Mouse (Mus musculus) megakaryocyte, adult 5-6 weeks (primary cell): ENCODE results near the gene Mgmt. TPM values are rescaled to one million over a fixed set of nuclear protein-coding genes. Genes with fewer than 3 reads are reported as not detected.
A peak's percentile ranks its signal among the peaks of the same experiment; 100 is the strongest.

ENCODE experiments used
- ATAC-seq: 2 replicates; pipeline ENCODE4 v1.8.0; 2016; ENCODE audit warnings: mild to moderate bottlenecking, inconsistent platforms; ENCODE audit not compliant: poor library complexity, severe bottlenecking
- total RNA-seq, 2 experiments: library from RNA; stranded (forward) in 1 of 2; stranded (reverse) in 1 of 2; fragments of 153-499, 151-499 nt in 1 of 2; fragments of 221-1000, 200-1000 nt in 1 of 2; gene quantifications; 2 replicates each; pipeline versions ENCODE4 v1.2.3 to v1.2.4; 2015 to 2017

Gene Mgmt
- total RNA-seq, 2 experiments from 2014 or later: 0.58 to 0.66 TPM

DNA sequence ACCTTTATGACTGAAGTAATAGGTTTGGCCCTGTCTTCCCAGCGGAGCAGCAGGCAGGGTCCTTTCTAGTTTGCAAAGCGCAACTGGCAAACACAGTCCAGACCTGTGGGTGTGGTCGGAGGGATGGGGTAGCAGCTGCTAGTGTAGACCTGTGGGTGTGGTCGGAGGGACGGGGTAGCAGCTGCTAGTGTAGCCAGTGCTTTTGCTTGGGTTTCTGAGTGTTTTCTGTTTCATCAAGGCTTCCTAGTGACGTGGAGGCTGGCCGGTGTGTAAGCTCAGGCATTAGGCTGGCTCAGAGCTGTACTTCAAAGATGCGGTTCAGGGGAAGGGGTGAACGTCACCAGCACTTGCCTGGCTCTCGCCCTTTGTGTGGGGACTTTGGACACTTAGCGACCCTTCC, 106.3 kb downstream of the Mgmt start:
- ATAC-seq: no peak

DNA sequence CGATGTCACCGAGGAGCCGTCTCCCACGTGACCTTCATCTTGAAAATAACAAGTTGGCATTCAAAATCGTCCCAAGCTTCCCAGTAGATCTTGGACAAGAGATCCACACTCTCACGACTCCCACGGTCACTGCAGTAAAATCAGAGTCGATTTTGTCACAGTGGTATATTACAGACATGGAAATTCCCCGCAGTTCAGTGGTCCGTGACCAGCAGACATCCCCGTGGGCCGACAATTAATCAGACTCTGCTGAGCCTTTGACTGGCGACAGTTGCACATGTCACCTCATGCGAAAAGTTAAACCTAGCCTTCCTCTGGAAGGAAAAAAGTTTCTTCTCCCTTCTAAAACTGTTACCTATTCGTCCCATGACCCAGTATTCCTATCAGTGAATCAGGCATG, 106.8 kb downstream of the Mgmt start:
- no peak for ATAC-seq

DNA sequence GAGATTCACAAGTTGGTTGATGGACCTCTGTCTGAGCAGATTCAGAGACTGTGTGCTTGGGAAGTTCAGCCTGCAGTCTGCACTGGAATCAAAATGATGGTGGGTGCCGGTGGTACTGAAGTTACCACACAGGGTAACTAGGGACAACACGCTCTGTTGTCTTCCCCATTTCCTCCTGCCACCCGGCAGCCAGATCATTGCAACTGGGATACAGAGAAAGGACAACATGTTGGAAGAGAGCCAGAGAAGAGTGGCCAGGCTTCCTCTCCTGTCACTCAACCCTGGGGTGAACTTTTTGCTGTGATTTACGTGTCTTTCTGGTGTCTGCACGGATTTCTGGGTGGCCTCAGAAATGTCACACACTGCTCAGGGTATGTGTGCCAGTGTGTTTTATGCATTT, 107.4 kb downstream of the Mgmt start:
- ATAC-seq: no peak

DNA sequence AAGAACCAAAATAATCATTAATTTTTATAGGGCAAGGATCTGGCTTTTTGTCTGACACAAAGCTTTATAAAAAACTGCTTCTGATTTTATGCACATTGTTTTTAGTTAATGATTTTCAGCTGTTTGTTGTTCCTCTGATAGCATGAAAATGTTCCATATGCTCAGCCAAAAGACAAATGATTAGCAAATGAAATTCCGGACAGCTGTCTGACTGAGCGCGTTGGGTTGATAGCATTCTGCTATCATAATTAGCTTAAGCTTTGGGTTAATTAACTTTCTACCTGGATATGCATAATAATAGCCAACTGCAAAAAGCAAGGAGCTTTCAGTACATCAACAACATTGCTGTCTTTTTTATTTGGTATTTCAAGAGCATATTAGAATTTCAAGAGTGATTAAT, 108.0 kb downstream of the Mgmt start:
- ATAC-seq: no peak

- ATAC-seq: no peak
These were observed 110.9 kb downstream of the Mgmt start for GRCm38 (mm10) chr7:137005293-137005692.

DNA sequence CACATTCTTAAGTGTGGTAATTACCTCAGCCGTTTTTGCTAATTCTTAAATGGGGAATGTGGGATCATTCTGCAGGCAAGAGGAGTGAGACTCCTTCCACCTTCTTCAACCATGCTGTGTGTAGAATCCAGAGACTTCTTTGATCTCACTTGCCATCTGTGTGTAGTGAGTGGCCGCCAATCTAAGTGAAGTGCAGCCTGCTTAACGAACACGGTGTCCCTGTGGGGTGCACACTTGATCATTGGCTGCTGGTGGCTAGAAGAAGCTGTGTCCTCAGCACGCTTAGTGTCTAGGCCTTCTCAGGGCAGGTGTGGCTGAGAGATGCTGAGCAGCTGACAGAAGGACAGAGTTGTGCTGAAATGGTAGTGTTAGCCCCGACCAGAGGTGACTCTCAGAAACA, 113.9 kb downstream of the Mgmt start:
- no peak for ATAC-seq

DNA sequence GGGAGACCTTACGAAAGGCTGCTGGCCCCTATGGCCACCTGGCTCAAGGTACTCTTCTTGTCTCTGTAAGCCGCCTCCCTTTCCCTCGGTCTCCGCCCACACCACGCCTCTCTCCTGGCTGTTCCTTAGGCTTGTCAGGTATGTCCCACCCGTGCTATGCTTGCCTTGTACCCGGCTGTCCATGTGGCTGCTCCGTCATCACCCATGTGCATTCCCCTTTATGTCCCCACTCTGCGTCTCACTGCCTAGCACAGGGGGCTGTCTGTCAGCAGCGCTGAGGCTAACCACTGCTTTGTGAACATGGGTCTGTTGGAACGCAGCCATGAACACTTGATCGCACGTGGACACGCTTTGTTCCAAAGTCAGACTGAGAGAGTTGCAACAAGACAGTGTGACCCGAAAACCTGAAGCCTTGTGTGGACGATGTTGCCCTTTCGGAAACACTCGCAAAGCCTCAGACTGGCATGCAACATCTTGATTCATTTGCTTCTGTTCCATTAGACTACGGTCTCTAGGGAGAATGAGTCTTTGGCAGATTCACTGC, 115.4 kb downstream of the Mgmt start:
- no peak for ATAC-seq

DNA sequence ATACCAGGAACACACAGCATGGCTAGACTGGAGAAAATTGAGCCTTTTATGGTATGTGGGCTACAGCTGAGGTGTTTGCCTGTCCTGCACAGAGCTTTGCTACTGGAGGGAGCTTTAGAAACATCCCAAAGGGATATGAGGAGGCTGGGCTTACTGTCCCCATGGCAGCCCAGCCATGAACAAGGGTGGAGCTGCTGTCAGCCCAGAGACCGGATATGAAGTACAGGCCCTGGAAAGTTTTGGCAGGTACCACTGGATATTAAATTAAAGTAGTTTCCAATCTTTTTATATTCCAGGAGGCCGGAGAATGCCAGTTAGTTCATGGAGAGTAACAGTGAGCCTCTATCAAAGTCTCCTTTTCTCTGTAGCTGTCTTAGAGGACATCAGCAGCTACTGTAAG, 116.0 kb downstream of the Mgmt start:
- ATAC-seq: no peak

- ATAC-seq: no peak
These were observed 118.3 kb downstream of the Mgmt start for GRCm38 (mm10) chr7:137012687-137013086.

DNA sequence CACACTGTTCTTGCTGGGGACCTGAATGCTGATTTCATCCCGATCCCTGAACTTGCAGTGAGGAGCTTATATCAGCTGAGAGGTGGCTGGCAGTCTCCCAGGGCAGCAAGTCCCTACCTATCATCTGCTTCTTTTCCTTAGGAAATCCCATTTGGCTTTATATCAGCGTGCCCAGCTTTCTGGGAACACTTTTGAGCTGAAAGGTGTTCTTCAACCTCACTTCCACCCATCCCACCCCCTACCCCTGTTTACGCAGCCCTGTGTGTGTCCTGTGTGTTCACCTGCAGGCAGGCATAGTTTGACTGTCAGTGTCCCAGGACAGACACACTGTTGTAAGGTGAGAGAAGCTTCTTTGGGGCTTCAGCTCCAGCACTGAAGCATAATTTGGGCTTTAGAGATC, 119.0 kb downstream of the Mgmt start:
- ATAC-seq: no peak

DNA sequence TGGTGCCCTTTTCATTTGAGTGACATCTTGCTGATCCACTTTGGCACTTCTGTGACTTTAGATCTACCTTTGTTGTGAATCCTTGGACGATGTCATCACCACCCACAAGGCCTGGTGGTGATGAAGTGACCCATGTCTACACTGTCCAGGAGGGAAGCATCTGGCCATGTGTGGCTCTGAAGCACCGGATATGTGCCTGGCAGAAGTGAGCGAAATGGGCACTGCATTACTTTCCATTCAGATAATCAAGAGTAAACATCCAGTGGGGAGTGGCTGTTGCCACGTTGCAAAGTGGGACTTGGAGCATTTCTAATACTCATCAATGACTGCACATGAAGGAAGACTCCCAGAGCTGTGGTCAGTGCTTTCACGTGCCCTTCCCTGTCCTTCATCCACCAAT, 124.2 kb downstream of the Mgmt start:
- no peak for ATAC-seq

GRCm38 (mm10) chr7:137020195-137020594, 125.8 kb downstream of the Mgmt start:
- no peak for ATAC-seq

DNA sequence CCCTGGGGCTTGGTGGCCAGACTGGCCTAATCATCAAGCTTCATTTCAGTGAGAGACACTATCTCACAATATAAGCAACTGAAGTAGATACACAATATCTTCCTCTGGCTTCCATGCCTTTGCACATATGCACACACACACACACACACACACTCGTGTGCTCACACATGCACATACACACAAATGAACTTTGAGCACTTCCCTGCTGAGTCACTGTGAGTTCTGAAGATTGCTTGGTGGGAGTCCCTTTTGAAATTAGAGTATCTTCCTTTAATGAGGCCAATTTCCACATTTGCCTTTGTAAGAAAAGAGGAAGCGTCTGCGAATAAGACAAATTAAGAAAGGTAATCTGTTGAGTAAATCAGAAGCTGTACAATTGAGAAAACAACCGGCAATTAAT, 136.4 kb downstream of the Mgmt start:
- peak; percentile 49 for ATAC-seq

DNA sequence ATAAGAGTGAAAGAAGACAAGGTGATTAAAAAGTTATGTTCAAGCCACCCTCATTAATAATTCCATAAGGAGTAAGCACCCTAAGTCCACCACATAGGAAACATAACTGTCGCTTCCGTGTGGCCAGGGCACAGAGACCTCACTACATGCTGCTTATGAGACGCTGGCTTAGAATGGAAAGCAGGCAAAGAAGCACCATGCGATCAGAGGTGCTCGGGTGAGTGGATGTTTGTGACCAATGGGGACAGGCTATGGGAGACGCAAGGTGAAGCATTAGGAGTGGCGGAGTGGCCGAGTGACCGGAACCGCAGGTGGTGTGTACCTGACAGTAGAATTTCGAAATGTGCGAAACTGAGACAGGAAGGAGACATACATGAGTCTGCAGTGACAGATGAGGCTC, 138.8 kb downstream of the Mgmt start:
- no peak for ATAC-seq

GRCm38 (mm10) chr7:137034986-137035385, 140.6 kb downstream of the Mgmt start:
- no peak for ATAC-seq

- no peak for ATAC-seq
These were observed 141.5 kb downstream of the Mgmt start for GRCm38 (mm10) chr7:137035916-137036315.

DNA sequence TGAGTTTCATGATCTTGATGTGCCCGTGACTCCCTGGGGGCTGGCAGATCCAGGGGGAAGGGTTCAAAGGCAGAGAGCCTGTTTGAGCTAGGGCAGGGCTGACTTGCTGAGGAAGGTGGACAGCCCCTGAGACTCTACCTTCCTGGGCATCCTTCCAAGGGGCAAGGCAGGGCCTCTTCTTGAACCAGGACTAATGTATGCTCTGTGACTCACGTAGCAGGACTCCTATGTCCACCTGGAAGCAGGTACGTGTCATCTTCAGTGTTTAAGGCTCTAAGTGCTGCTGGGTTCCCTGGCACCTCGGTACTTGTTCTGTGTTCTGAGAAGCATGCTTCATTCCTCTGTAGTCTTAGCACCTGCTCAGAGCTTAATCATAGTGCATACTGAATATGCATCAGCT, 143.1 kb downstream of the Mgmt start:
- no peak for ATAC-seq

- no peak for ATAC-seq
These were observed 143.5 kb downstream of the Mgmt start for GRCm38 (mm10) chr7:137037872-137038271.

- no peak for ATAC-seq
These were observed 144.0 kb downstream of the Mgmt start for GRCm38 (mm10) chr7:137038311-137038945.

DNA sequence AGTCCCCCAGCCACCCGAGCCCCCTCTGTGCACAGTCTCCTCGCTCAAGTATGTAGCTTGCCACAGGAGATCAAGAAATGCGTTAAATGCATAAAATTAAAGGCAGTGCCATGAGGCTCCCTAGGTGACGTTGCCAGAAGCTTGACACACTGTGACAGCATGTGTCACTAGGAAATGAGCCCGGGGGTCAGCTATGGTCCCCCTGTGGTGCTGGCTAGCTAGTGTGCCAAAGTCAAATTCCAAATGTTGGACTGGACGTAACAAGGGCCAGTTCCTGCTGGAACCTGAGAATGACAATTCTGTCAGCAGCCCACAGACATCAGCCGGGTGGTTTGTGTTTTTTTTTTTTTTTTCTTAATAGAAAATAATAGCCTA, 144.5 kb downstream of the Mgmt start:
- no peak for ATAC-seq

DNA sequence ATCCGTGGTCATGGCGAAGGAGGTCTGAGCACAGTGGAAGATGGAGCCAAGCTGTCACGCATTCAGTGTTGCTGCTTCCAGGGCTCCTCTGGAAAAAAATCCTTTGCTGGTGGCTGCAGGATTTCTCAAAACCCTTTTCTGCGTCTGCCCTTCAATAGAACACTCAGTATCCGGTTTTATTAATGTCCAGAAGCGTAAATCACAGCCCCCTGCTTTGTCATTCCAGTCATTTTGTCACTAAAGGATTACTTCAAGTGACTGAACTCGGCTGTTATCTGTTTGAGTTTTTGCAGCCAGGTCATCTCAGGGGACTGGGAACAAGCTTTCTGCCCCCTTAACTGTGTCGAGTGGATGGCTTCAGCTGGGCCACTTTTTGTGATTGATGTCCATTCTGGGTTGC, 146.2 kb downstream of the Mgmt start:
- no peak for ATAC-seq

DNA sequence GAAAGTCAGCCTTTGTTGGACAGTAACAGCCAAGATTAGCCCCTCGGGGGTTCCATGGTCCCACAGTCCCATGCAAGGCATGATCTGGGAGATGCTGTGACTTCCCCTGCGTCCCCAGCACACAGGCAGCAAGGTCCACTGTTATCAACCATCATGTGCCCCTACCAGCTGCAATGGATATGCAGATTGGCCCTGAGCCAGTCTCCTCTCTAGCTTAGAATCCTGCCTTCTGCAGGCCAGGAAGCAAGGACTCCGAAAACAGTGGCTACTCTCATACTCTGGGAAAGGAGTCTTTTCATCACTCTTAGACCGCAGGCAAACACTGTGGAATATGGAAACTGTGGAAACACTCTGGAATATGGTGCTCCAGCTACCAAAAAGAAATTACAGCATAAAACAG, 152.5 kb downstream of the Mgmt start:
- ATAC-seq: no peak
